Mouse (Mus musculus): ENCODE data around the gene Coa6. TPM values are rescaled to one million over a fixed set of nuclear protein-coding genes. Genes with fewer than 3 reads are reported as not detected.

The Coa6 gene
- 7.6 and 10.1 TPM in 2 replicates for polyA plus RNA-seq (2011; ENCODE audit: insufficient read depth, insufficient read length, low replicate concordance, missing spikeins)

- WGBS, result under 1% methylated on average over 61 of the region's 61 CpGs
- Histone ChIP-seq H3K27ac (ENCODE audit: control insufficient read depth, insufficient read depth, low read depth, low read length, poor library complexity) (peak within 1 kb of the TSS; percentile 72), H3K4me3 (replicated peaks; ENCODE audit: control insufficient read depth, low read depth, low read length) (peak within 1 kb of the TSS; percentile 100), H3K4me1 (ENCODE audit: control insufficient read depth, insufficient read depth, low read length) (peaks cover 2% of the 10 kb centered on the region)
- TF ChIP-seq POLR2A (IDR thresholded peaks at IDR 0.05; ENCODE audit: borderline replicate concordance, control insufficient read depth, low read depth, low read length) (peak; percentile 63; the same call in 1 of the 2 replicates), CTCF (IDR thresholded peaks at IDR 0.05; ENCODE audit: control insufficient read depth, insufficient read depth, low read length) (no peak)
Measured at GRCm38 (mm10) chr8:126422174-126422919, at the start of gene Coa6. TSS of gene Coa6 (plus strand) at chr8:126422515.

- TF ChIP-seq CTCF (IDR thresholded peaks at IDR 0.05; ENCODE audit: control insufficient read depth, insufficient read depth, low read length), result no peak
- no peak for TF ChIP-seq POLR2A (IDR thresholded peaks at IDR 0.05; ENCODE audit: borderline replicate concordance, control insufficient read depth, low read depth, low read length)
- H3K27ac ChIP-seq (ENCODE audit: control insufficient read depth, insufficient read depth, low read depth, low read length, poor library complexity), result no peak overlapping the region
- WGBS, result 41% methylated on average over 6 of the region's 6 CpGs
- H3K4me3 ChIP-seq (replicated peaks; ENCODE audit: control insufficient read depth, low read depth, low read length), result no peak overlapping the region
- no peaks in the 10 kb centered on the region for H3K4me1 ChIP-seq (ENCODE audit: control insufficient read depth, insufficient read depth, low read length)
Measured at GRCm38 (mm10) chr8:126379580-126379979, 42.7 kb upstream of the Coa6 start.

- no peaks in the 10 kb centered on the region for H3K4me1 ChIP-seq (ENCODE audit: control insufficient read depth, insufficient read depth, low read length)
- WGBS, result 45% methylated on average over 2 of the region's 2 CpGs
- TF ChIP-seq POLR2A (IDR thresholded peaks at IDR 0.05; ENCODE audit: borderline replicate concordance, control insufficient read depth, low read depth, low read length) (no peak), CTCF (IDR thresholded peaks at IDR 0.05; ENCODE audit: control insufficient read depth, insufficient read depth, low read length) (no peak)
- no peak overlapping the region for H3K27ac ChIP-seq (ENCODE audit: control insufficient read depth, insufficient read depth, low read depth, low read length, poor library complexity)
- H3K4me3 ChIP-seq (replicated peaks; ENCODE audit: control insufficient read depth, low read depth, low read length), result no peak overlapping the region
Measured at GRCm38 (mm10) chr8:126380141-126380540, 42.2 kb upstream of the Coa6 start.

- 74% methylated on average over 7 of the region's 7 CpGs for WGBS
- TF ChIP-seq POLR2A (IDR thresholded peaks at IDR 0.05; ENCODE audit: borderline replicate concordance, control insufficient read depth, low read depth, low read length) (no peak), CTCF (IDR thresholded peaks at IDR 0.05; ENCODE audit: control insufficient read depth, insufficient read depth, low read length) (no peak)
Measured at GRCm38 (mm10) chr8:126381299-126381698, 41.0 kb upstream of the Coa6 start.

GRCm38 (mm10) chr8:126382216-126382615, 40.1 kb upstream of the Coa6 start:
- H3K27ac ChIP-seq (ENCODE audit: control insufficient read depth, insufficient read depth, low read depth, low read length, poor library complexity), result no peak overlapping the region
- 44% methylated on average over 14 of the region's 14 CpGs for WGBS
- no peak overlapping the region for H3K4me3 ChIP-seq (replicated peaks; ENCODE audit: control insufficient read depth, low read depth, low read length)
- no peaks in the 10 kb centered on the region for H3K4me1 ChIP-seq (ENCODE audit: control insufficient read depth, insufficient read depth, low read length)
- TF ChIP-seq POLR2A (IDR thresholded peaks at IDR 0.05; ENCODE audit: borderline replicate concordance, control insufficient read depth, low read depth, low read length) (no peak), CTCF (IDR thresholded peaks at IDR 0.05; ENCODE audit: control insufficient read depth, insufficient read depth, low read length) (no peak)

More at GRCm38 (mm10) chr8:126381299-126381698, 41.0 kb upstream of the Coa6 start:
- Histone ChIP-seq H3K27ac (ENCODE audit: control insufficient read depth, insufficient read depth, low read depth, low read length, poor library complexity) (no peak overlapping the region), H3K4me3 (replicated peaks; ENCODE audit: control insufficient read depth, low read depth, low read length) (no peak overlapping the region), H3K4me1 (ENCODE audit: control insufficient read depth, insufficient read depth, low read length) (no peaks in the 10 kb centered on the region)

GRCm38 (mm10) chr8:126382749-126383148, 39.6 kb upstream of the Coa6 start:
- Histone ChIP-seq H3K4me3 (replicated peaks; ENCODE audit: control insufficient read depth, low read depth, low read length) (no peak overlapping the region), H3K4me1 (ENCODE audit: control insufficient read depth, insufficient read depth, low read length) (no peaks in the 10 kb centered on the region), H3K27ac (ENCODE audit: control insufficient read depth, insufficient read depth, low read depth, low read length, poor library complexity) (no peak overlapping the region)
- WGBS, result 56% methylated on average over 5 of the region's 5 CpGs
- TF ChIP-seq CTCF (IDR thresholded peaks at IDR 0.05; ENCODE audit: control insufficient read depth, insufficient read depth, low read length), result peak; percentile 45; the same call in 1 of the 2 replicates
- TF ChIP-seq POLR2A (IDR thresholded peaks at IDR 0.05; ENCODE audit: borderline replicate concordance, control insufficient read depth, low read depth, low read length), result no peak

GRCm38 (mm10) chr8:126387566-126387965, 34.7 kb upstream of the Coa6 start:
- 83% methylated on average over 4 of the region's 4 CpGs for WGBS
- TF ChIP-seq POLR2A (IDR thresholded peaks at IDR 0.05; ENCODE audit: borderline replicate concordance, control insufficient read depth, low read depth, low read length) (no peak), CTCF (IDR thresholded peaks at IDR 0.05; ENCODE audit: control insufficient read depth, insufficient read depth, low read length) (no peak)
- H3K27ac ChIP-seq (ENCODE audit: control insufficient read depth, insufficient read depth, low read depth, low read length, poor library complexity), result no peak overlapping the region
- no peaks in the 10 kb centered on the region for H3K4me1 ChIP-seq (ENCODE audit: control insufficient read depth, insufficient read depth, low read length)
- H3K4me3 ChIP-seq (replicated peaks; ENCODE audit: control insufficient read depth, low read depth, low read length), result no peak overlapping the region

- WGBS, result 42% methylated on average over 2 of the region's 2 CpGs
- H3K4me1 ChIP-seq (ENCODE audit: control insufficient read depth, insufficient read depth, low read length), result no peaks in the 10 kb centered on the region
- no peak overlapping the region for H3K27ac ChIP-seq (ENCODE audit: control insufficient read depth, insufficient read depth, low read depth, low read length, poor library complexity)
- TF ChIP-seq CTCF (IDR thresholded peaks at IDR 0.05; ENCODE audit: control insufficient read depth, insufficient read depth, low read length), result no peak
- TF ChIP-seq POLR2A (IDR thresholded peaks at IDR 0.05; ENCODE audit: borderline replicate concordance, control insufficient read depth, low read depth, low read length), result no peak
- H3K4me3 ChIP-seq (replicated peaks; ENCODE audit: control insufficient read depth, low read depth, low read length), result no peak overlapping the region
Measured at GRCm38 (mm10) chr8:126391541-126391940, 30.8 kb upstream of the Coa6 start.
